Mouse (Mus musculus): ENCODE data around the gene Gm20916. TPM values are rescaled to one million over a fixed set of nuclear protein-coding genes. Genes with fewer than 3 reads are reported as not detected.
"Not testable (repeated sequence)": the region's sequence is repeated elsewhere in the genome, so short reads cannot be mapped to it uniquely, and the experiment has no call there.

The Gm20916 gene
- not detected for total RNA-seq (2021)
- long read RNA-seq, experiment 1 = 0 reads
- long read RNA-seq, experiment 2 = 0 reads

DNA sequence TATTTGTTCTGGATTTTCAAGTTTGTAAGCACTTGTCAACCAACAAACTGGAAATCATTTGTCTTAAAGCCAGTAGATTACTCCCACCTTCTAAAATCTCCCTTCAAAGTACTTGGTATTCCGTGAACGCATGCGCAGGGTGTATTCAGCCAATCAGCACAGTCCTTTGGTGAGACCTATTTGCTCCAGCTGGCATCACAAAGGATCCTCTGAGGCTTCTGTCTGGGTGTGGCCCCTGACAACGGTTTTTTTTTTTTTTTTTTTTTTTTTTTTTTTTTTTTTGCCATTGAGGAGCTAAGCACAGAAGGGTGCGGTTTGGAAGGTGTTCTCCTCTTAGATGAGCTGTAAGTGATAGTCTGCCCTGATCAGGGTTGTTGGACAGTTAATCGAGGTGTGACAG, at the start of gene Gm20916:
Gene Gm20916 (plus strand): TSS at position 301 of the 400 bp plus-strand sequence.
- not testable (repeated sequence) for DNase-seq (ENCODE audit: low spot score in 2 of 2)

Other genes starting within 250 kb of the Gm20916 start
- gene Gm20917, start 168.4 kb upstream of the Gm20916 start, total RNA-seq (2021) = not detected

All from layer of hippocampus, postnatal 14 days (tissue).